Mouse (Mus musculus): ENCODE results near the gene Plekhg1. TPM values are rescaled to one million over a fixed set of nuclear protein-coding genes. Genes with fewer than 3 reads are reported as not detected.

Gene Plekhg1
- polyA plus RNA-seq, 1 experiment from 2014 or later, result 7.6 TPM

GRCm38 (mm10) chr10:3947346-3947745, 207.2 kb downstream of the Plekhg1 start:
- Histone ChIP-seq H3K36me3 (no peaks in the 10 kb centered on the region), H3K4me2 (no peak overlapping the region), H3K4me3 (no peak overlapping the region), H3K9ac (no peak overlapping the region), H3K9me3 (no peaks in the 10 kb centered on the region), H3K27me3 (no peaks in the 10 kb centered on the region), H3K27ac (replicated peaks) (no peak overlapping the region), H3K4me1 (replicated peaks) (no peaks in the 10 kb centered on the region)
- 96% methylated on average over 7 of the region's 7 CpGs for WGBS
- ATAC-seq (ENCODE audit: low read depth), result no peak

DNA sequence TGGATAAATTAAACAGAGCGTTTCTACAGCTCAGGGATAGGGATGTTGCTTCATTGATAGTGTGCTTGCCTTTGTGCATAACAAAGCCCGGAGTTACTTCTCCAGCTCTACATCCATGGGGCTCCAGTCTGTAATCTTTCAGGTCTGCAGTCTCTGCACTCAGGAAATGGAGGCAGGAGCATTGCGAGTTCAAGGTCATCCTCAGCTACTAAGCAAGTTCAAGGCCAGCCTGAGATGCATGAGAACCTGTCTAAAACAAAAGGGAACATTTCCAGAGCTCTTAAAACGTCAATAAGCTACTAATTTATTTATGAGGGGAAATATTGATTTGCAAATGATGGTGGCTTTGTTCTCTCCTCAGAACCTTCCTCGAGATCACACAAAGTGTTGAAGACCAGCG, 209.1 kb downstream of the Plekhg1 start:
- no peaks in the 10 kb centered on the region for H3K27me3 ChIP-seq
- WGBS, result 87% methylated on average over 6 of the region's 6 CpGs
- no peaks in the 10 kb centered on the region for H3K4me1 ChIP-seq (replicated peaks)
- H3K4me2 ChIP-seq, result no peak overlapping the region
- no peak overlapping the region for H3K4me3 ChIP-seq
- H3K9ac ChIP-seq, result no peak overlapping the region
- H3K27ac ChIP-seq (replicated peaks), result no peak overlapping the region
- ATAC-seq (ENCODE audit: low read depth), result no peak
- H3K9me3 ChIP-seq, result no peaks in the 10 kb centered on the region
- H3K36me3 ChIP-seq, result no peaks in the 10 kb centered on the region

GRCm38 (mm10) chr10:3956471-3956870, 216.3 kb downstream of the Plekhg1 start:
- ATAC-seq (ENCODE audit: low read depth), result no peak
- no peaks in the 10 kb centered on the region for H3K9me3 ChIP-seq
- H3K4me1 ChIP-seq (replicated peaks), result no peaks in the 10 kb centered on the region
- no peak overlapping the region for H3K27ac ChIP-seq (replicated peaks)
- no peak overlapping the region for H3K4me2 ChIP-seq
- no peaks in the 10 kb centered on the region for H3K27me3 ChIP-seq
- 94% methylated on average over 22 of the region's 22 CpGs for WGBS
- no peak overlapping the region for H3K9ac ChIP-seq
- no peak overlapping the region for H3K4me3 ChIP-seq
- H3K36me3 ChIP-seq, result peaks cover 27% of the 10 kb centered on the region

DNA sequence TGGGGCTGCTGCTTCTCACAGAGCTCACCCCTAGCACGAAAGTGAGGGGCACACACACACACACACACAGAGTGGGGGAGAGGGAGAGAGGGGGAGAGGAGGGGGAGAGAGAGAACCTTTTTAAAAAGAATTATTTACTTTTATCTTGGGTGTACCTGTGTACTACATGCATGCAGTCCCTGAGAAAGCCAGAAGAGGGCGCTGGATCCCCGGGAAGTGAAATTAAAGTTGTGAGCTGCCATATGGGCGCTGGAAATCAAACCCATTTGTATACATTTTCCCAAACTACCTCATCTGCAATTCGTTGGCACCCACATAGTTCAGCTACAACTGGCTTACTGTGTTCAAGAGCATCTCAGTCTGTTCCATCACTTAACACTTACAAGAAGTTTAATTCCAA, 218.4 kb downstream of the Plekhg1 start:
- 80% methylated on average over 5 of the region's 5 CpGs for WGBS

GRCm38 (mm10) chr10:3969026-3969425, 228.9 kb downstream of the Plekhg1 start:
- peaks cover 9% of the 10 kb centered on the region for H3K4me1 ChIP-seq (replicated peaks)
- H3K4me3 ChIP-seq, result no peak overlapping the region
- H3K9ac ChIP-seq, result no peak overlapping the region
- WGBS, result 64% methylated on average over 3 of the region's 3 CpGs
- H3K27ac ChIP-seq (replicated peaks), result no peak overlapping the region
- H3K36me3 ChIP-seq, result no peaks in the 10 kb centered on the region
- no peaks in the 10 kb centered on the region for H3K9me3 ChIP-seq
- no peak overlapping the region for H3K4me2 ChIP-seq
- no peaks in the 10 kb centered on the region for H3K27me3 ChIP-seq
- no peak for ATAC-seq (ENCODE audit: low read depth)

More for the DNA sequence above, 218.4 kb downstream of the Plekhg1 start:
- no peaks in the 10 kb centered on the region for H3K27me3 ChIP-seq
- no peak for ATAC-seq (ENCODE audit: low read depth)
- H3K27ac ChIP-seq (replicated peaks), result no peak overlapping the region
- no peaks in the 10 kb centered on the region for H3K9me3 ChIP-seq
- H3K36me3 ChIP-seq, result peaks cover 27% of the 10 kb centered on the region
- no peak overlapping the region for H3K9ac ChIP-seq
- no peak overlapping the region for H3K4me2 ChIP-seq
- H3K4me1 ChIP-seq (replicated peaks), result no peaks in the 10 kb centered on the region
- no peak overlapping the region for H3K4me3 ChIP-seq

GRCm38 (mm10) chr10:3972237-3972636, 232.1 kb downstream of the Plekhg1 start:
- WGBS, result 90% methylated on average over 9 of the region's 9 CpGs
- Histone ChIP-seq H3K27ac (replicated peaks) (no peak overlapping the region), H3K4me1 (replicated peaks) (peaks cover 15% of the 10 kb centered on the region), H3K27me3 (no peaks in the 10 kb centered on the region), H3K4me2 (no peak overlapping the region; the same call in 1 of the 2 replicates), H3K9me3 (no peaks in the 10 kb centered on the region), H3K36me3 (no peaks in the 10 kb centered on the region), H3K4me3 (no peak overlapping the region), H3K9ac (no peak overlapping the region)
- no peak for ATAC-seq (ENCODE audit: low read depth)

GRCm38 (mm10) chr10:3972981-3973588, 232.9 kb downstream of the Plekhg1 start, which contains the start of gene Mthfd1l:
TSS of gene Mthfd1l (plus strand) at chr10:3973118.
- Histone ChIP-seq H3K36me3 (no peaks in the 10 kb centered on the region), H3K4me2 (peak within 1 kb of the TSS; percentile 96), H3K27ac (replicated peaks) (peak within 1 kb of the TSS; percentile 85), H3K9ac (peak within 1 kb of the TSS; percentile 80), H3K4me1 (replicated peaks) (peaks cover 15% of the 10 kb centered on the region), H3K4me3 (peak within 1 kb of the TSS; percentile 79), H3K9me3 (no peaks in the 10 kb centered on the region), H3K27me3 (no peaks in the 10 kb centered on the region)
- ATAC-seq (ENCODE audit: low read depth), result peak; percentile 89
- WGBS, result 0% methylated on average over 40 of the region's 40 CpGs

DNA sequence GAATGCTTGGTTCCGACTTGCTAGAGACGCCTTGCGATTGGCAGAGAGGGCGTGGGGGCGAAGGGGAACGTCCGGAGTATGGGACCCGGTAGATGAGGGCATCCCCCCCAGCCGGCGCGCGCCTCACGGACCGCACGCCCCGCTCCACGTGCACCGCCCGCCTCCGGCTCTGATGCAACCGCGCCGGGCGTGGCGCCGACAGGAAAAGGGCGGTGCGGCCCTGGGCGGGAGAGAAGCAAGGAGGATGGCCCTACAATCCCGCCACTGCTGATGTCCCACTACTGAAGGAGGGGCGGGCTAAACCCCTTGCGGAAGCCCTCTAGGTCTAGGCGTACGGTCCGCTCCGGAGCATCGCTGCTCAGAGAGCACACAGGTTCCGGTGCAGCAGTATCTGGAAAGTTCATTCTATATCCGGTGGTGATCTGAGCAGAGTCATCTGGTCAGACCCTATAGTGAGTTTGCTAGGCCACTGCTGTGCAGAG, 233.5 kb downstream of the Plekhg1 start:
- Histone ChIP-seq H3K9me3 (no peaks in the 10 kb centered on the region), H3K4me3 (peak overlapping the region; percentile 79), H3K36me3 (no peaks in the 10 kb centered on the region), H3K27ac (replicated peaks) (peak overlapping the region; percentile 85), H3K4me2 (peak overlapping the region; percentile 96), H3K4me1 (replicated peaks) (peaks cover 15% of the 10 kb centered on the region), H3K27me3 (no peaks in the 10 kb centered on the region), H3K9ac (peak overlapping the region; percentile 80)
- under 1% methylated on average over 39 of the region's 39 CpGs for WGBS
- ATAC-seq (ENCODE audit: low read depth), result peak; percentile 92

DNA sequence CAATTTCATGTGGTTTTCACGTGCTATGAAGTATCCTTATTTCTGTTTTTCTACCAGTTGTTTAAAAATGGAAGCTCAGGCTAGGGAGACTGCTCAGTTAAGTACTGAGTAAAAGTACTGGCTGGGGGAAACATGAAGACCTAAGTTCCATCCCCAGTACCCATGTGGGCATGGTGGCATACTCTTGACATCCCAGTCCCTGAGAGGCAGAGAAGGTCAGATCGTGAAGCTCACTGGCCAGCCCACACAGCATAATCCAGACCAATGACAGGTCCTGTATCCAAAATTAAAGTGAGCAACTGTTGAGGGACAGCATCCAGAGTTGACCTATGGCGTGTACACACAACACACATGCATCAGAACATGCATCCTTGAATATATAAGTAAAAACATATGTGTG, 234.2 kb downstream of the Plekhg1 start:
- 76% methylated on average over 3 of the region's 3 CpGs for WGBS
- Histone ChIP-seq H3K4me2 (peak overlapping the region; percentile 96), H3K36me3 (0 out of 2 replicates have a peak, but pooled peaks cover 4% of the 10 kb centered on the region), H3K9ac (no peak overlapping the region), H3K27ac (replicated peaks) (no peak overlapping the region), H3K9me3 (no peaks in the 10 kb centered on the region), H3K4me1 (replicated peaks) (peaks cover 15% of the 10 kb centered on the region), H3K27me3 (no peaks in the 10 kb centered on the region), H3K4me3 (no peak overlapping the region)
- ATAC-seq (ENCODE audit: low read depth), result no peak

- 65% methylated on average over 6 of the region's 6 CpGs for WGBS
- H3K4me3 ChIP-seq, result no peak overlapping the region
- no peak overlapping the region for H3K4me2 ChIP-seq
- H3K4me1 ChIP-seq (replicated peaks), result peaks cover 15% of the 10 kb centered on the region
- peaks cover 16% of the 10 kb centered on the region; the same call in 1 of the 2 replicates for H3K36me3 ChIP-seq
- no peak overlapping the region for H3K27ac ChIP-seq (replicated peaks)
- no peak overlapping the region for H3K9ac ChIP-seq
- ATAC-seq (ENCODE audit: low read depth), result no peak
- no peaks in the 10 kb centered on the region for H3K9me3 ChIP-seq
- H3K27me3 ChIP-seq, result no peaks in the 10 kb centered on the region
Observed at GRCm38 (mm10) chr10:3975898-3976622, 235.9 kb downstream of the Plekhg1 start.

DNA sequence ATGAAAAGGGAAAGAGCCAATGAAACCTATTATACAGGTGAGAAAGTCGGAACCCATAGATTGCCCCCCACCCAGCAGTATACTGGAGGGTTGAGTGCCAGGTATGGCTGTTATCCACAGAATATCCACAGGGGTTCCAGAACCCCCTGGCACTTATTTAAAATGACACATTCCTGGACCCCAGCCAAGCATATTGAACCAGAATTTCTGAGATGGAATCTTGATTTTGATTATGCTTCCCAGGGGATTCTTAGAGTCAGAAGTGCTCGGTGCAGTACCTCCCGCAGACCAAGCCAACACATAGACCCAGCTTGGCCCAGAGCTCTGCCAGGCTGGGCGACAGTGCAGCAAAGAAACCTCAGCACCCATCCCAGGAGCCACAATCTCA, 236.5 kb downstream of the Plekhg1 start:
- H3K4me3 ChIP-seq, result no peak overlapping the region
- no peak overlapping the region for H3K4me2 ChIP-seq
- H3K9me3 ChIP-seq, result no peaks in the 10 kb centered on the region
- no peaks in the 10 kb centered on the region for H3K27me3 ChIP-seq
- peaks cover 15% of the 10 kb centered on the region for H3K4me1 ChIP-seq (replicated peaks)
- no peak overlapping the region for H3K27ac ChIP-seq (replicated peaks)
- H3K9ac ChIP-seq, result no peak overlapping the region
- peaks cover 16% of the 10 kb centered on the region; the same call in 1 of the 2 replicates for H3K36me3 ChIP-seq
- 73% methylated on average over 4 of the region's 4 CpGs for WGBS
- no peak for ATAC-seq (ENCODE audit: low read depth)

DNA sequence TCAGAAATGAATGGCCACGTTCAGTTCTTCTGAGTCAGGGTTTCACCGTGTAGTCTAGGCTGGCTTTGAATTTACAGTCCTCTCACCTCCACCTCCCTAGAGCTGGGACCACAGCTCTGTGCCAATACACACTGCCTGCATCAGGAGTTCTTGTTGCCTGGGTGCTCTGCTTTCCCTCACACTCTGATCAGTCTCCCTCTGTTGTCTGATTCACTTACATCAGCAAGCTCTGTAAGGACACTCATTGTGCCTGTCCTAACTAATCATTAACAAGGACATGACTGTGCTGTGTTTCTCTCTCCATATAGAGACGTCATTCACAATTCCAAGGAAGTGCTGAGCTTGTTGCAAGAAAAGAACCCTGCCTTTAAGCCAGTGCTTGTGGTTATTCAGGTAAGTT, 238.2 kb downstream of the Plekhg1 start:
- H3K36me3 ChIP-seq, result peaks cover 16% of the 10 kb centered on the region; the same call in 1 of the 2 replicates
- H3K27ac ChIP-seq (replicated peaks), result no peak overlapping the region
- ATAC-seq (ENCODE audit: low read depth), result no peak
- H3K27me3 ChIP-seq, result no peaks in the 10 kb centered on the region
- H3K9ac ChIP-seq, result no peak overlapping the region
- WGBS, result 66% methylated on average over 3 of the region's 3 CpGs
- no peaks in the 10 kb centered on the region for H3K9me3 ChIP-seq
- no peak overlapping the region for H3K4me2 ChIP-seq
- H3K4me3 ChIP-seq, result no peak overlapping the region
- peaks cover 9% of the 10 kb centered on the region for H3K4me1 ChIP-seq (replicated peaks)

Measured in neural tube, embryonic 13.5 days (tissue).